Mouse (Mus musculus): ENCODE results near the gene Hmcn1.

Gene Hmcn1

GRCm38 (mm10) chr1:150877920-150878319 is 115.3 kb downstream of the Hmcn1 start:
- DNase-seq (ENCODE audit: low read depth, low spot score) = no peak

DNA sequence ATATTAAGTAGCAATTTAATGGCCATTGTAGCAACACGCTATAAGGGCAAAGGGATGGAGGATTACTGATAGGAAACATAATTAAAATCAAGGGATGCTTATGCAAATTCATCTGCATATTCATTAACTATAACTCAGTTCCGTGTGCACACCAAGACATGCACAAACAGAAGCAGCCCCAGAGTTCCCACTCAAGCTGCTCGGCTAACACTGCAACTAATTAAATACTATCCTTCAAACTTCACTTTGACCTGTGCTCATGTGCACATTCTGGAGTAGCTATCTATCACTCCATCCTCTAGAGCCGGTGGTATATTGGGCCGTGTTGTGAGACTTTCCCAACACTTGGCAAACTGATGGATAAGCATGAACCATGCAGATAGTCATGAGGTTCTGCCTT is 119.2 kb downstream of the Hmcn1 start:
- no peak for DNase-seq (ENCODE audit: low read depth, low spot score)

GRCm38 (mm10) chr1:150873231-150873630 is 120.0 kb downstream of the Hmcn1 start:
- no peak for DNase-seq (ENCODE audit: low read depth, low spot score)

DNA sequence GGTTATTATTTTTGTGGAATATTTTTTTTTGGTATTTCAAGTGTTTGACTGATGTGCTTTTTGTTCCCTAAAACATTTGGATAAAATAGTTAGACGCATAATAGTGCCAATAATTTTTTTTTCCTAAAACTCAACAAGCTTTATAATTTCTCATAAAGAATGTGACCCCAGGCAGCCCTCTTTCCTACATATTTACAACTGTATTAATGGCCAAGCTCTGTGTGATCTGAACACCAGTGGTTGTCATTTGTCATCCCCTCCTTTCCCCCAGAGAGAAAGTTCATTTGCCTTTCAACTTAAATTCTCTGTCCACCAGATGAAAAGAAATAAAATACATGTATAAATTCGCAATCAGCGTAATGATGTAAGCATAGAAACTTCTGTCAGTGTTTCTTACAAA is 121.1 kb downstream of the Hmcn1 start:
- DNase-seq (ENCODE audit: low read depth, low spot score) = no peak

DNA sequence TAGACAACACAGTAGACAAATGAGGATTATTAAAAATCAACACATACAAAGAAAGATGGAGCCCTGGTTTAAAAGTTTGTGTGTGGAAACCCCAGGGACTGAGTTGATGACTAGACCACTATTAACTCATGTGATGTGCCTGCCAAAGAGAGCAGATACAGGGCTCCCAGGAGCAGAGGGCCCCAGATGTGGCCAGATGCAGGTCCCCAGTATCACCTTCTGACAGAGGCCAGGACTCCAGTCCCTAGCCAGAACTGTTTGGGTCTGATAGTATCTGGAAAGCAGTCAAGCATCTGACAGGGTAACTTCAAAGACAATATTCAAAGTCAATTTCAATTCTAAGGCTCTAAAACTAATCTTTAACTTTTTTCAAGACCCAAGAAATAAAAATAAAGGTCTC is 124.0 kb downstream of the Hmcn1 start:
- DNase-seq (ENCODE audit: low read depth, low spot score) = no peak

DNA sequence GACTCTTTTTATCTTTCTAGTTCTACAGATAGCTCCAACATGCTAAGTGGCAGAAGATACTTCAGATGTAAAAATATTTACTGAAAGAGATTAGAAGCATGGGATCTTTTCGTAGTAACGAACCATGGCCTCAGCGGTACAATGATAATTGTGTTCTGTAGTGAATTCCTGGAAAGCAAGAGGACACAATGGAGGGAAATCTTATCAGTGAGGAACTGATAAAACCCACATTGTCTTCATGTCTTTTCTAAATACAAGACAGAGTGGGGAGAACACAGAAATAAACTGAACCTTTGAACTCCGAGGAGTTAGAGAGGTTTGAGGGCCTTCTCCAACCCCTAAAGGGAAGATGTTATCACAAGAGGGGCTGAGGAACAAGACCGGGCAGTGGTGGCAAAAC is 126.6 kb downstream of the Hmcn1 start:
- no peak for DNase-seq (ENCODE audit: low read depth, low spot score)

- no peak for DNase-seq (ENCODE audit: low read depth, low spot score)
These were observed 135.5 kb downstream of the Hmcn1 start for GRCm38 (mm10) chr1:150857779-150858178.

DNA sequence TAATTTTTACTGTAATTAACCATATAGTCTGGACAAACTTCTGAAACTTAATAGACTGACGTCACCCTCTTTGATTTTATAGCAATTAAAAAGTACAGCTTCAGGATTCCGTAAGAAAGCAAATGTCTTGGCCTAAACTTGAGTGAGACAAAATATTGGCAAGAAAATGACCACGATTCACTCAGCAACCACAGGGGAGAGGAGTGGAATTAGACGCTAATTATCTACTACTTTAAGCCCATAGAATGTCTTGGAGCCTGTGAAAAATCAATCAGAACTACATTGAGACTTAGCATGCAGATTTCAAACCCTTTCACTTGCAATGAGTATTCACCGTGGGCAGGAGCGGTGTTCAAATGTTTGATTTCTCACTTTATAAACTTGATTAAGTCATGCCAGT is 159.8 kb downstream of the Hmcn1 start:
- DNase-seq (ENCODE audit: low read depth, low spot score) = no peak

GRCm38 (mm10) chr1:150829851-150830250 is 163.4 kb downstream of the Hmcn1 start:
- DNase-seq (ENCODE audit: low read depth, low spot score) = peak; percentile 25

DNA sequence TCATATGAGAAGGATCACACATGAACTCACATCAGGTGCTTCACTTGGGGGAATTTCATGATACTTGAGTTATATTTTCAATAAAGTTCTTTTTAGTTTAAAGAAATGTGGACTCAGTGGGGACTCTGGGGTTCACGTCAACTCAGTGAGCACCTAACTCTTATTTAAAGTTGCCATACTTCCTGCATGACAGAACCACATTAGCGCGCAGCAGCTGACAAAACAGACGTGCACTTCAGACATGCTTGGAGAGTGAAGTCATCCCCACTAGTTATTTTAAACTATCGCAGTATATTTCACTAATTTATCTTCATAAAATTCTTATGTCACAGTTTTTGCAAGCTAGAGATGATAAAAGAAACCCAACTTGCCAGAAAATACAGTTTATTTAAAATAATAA is 166.1 kb downstream of the Hmcn1 start:
- no peak for DNase-seq (ENCODE audit: low read depth, low spot score)

GRCm38 (mm10) chr1:150824334-150825005 is 168.8 kb downstream of the Hmcn1 start:
- peak; percentile 37 for DNase-seq (ENCODE audit: low read depth, low spot score)

DNA sequence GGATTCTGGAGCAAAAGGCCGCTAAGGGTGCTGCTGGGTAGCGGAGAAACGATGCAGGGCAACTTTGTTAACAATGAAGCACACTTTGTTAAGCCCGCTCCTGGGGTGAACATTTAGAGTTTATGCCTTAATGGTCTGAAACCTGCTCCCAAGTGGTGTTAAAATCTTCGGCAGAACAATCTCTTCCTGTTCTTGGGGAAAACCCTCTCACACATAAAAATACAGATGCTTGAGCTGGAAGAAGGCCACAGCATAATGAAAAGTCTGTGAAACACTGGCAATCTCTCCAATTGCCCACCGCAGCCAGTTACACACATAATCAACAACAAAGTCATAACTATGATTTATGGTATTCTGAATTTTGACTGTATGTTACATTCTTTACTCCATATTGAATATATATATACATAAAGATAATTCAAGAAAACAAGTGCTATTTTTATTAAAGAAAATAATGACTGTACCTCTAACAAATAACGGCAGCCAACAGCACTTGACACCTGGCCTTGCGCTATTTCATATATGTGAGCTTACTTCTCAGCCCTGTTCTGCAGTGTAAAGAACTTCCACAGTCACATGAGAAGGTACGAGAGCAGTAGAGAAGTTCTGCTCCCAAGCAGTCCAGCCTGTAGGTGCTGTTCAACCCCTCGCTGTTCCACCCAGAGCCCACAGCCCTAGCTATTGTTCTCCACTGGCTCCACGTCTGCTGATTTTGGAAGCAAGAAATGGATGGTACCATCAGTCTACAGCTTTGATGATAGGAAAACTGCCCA is 177.0 kb downstream of the Hmcn1 start:
- peak; percentile 55 for DNase-seq (ENCODE audit: low read depth, low spot score)

GRCm38 (mm10) chr1:150814917-150815316 is 178.3 kb downstream of the Hmcn1 start:
- no peak for DNase-seq (ENCODE audit: low read depth, low spot score)

DNA sequence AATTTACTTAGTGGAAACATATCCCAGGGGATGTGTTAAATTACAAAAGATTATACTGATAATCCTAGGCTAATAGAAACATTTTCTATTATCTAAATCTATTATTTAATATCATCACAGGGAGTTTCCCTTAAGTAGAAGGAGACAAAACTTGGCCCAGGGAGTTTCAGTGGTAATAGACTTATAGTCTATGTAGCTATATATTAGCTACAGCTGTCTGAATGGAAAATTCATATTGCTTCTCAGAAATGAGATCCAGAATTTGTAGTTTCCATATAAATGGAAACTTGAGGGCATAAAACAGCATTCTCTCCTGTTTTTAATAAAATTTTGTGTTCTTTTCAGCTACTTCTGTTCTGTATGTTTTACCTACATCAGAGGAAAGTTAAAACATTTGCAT is 179.9 kb downstream of the Hmcn1 start:
- no peak for DNase-seq (ENCODE audit: low read depth, low spot score)

- no peak for DNase-seq (ENCODE audit: low read depth, low spot score)
These were observed 186.4 kb downstream of the Hmcn1 start for GRCm38 (mm10) chr1:150806864-150807263.

- DNase-seq (ENCODE audit: low read depth, low spot score) = no peak
These were observed 187.8 kb downstream of the Hmcn1 start for GRCm38 (mm10) chr1:150805466-150805865.

DNA sequence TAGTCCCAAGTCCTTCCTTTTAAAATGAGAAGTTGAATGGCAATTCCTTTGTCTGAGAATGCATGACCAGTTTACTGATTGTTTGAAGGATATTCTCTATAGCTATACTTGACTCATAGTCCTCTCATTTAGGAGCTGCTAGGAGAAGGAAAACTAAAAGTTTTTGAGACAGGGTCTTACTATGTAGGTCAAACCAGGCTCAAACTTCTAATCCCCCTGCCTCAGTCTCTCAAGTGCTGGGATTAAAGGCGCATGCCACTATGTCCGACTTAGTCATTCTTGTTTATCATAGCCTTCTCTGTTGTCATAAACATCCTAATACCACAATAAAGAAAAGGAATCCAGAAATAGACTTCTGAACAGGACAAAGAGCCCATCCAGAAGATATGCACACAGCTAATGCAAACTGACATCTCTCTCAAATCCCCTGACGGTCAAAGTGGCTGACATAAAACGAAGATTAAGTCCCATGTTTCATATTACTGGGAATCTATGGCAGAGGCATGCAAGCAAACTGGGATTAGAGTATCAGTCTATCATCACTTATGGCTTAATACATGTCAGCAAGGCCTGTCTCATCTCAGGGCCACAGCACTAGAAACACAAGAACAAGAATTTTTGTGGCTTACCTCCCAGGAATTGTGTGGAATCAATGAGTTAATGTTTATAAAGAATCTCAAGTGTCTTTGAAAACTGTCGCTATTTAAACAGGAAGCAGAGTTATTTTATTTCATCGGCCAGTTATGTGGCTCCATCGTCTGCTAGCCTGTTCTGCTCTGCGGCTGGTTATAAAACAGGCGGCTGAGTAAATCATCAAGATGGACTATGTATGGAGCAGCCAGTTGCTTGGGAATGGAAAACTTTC is 188.8 kb downstream of the Hmcn1 start:
- no peak for DNase-seq (ENCODE audit: low read depth, low spot score)

- DNase-seq (ENCODE audit: low read depth, low spot score) = no peak
These were observed 190.6 kb downstream of the Hmcn1 start for GRCm38 (mm10) chr1:150802642-150803041.

DNA sequence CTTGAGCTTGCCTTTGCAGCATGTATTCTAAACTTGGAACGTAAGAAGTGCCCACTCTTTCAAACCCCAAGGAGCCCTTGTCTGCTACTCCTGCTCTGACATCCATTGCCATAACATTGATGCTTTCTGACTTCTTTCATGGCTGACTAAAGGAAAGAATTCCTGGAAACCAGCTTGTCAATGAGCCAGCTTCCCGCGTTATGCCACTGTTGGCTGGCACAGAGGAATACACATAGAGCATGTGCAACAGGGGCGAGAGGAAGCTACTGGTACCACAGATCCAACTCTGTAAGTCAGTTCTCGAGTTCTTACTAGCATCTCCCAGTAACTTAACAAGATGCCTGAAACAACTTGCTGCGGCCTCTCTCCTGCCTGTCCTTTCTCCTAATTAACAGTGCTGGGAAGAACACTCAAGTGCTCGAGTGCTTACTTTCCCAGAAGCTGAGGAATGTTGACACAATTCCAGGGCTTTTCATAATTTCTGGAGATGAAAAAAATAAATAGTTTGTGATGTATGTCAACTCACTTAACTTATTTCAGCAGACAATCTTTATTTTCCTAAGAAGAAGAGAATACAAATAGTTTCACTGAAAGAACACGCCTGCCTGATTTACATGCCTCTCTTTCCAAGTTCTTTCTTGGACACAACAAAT is 192.5 kb downstream of the Hmcn1 start:
- no peak for DNase-seq (ENCODE audit: low read depth, low spot score)

GRCm38 (mm10) chr1:150798651-150799050 is 194.6 kb downstream of the Hmcn1 start:
- DNase-seq (ENCODE audit: low read depth, low spot score) = no peak

GRCm38 (mm10) chr1:150786746-150787145 is 206.5 kb downstream of the Hmcn1 start:
- DNase-seq (ENCODE audit: low read depth, low spot score) = no peak

Data from forelimb bud, embryonic 11.5 days (tissue).